Mouse (Mus musculus): ENCODE measurements around the gene Myo9b. TPM values are rescaled to one million over a fixed set of nuclear protein-coding genes. Genes with fewer than 3 reads are reported as not detected.

The Myo9b gene
- polyA plus RNA-seq, 1 experiment from 2014 or later = 23.9 TPM

- WGBS = 88% methylated on average over 14 of the region's 14 CpGs
- Histone ChIP-seq H3K36me3 (ENCODE audit: control insufficient read depth, insufficient read depth) (no peaks in the 10 kb centered on the region), H3K4me3 (replicated peaks; ENCODE audit: low read length) (no peak overlapping the region), H3K4me2 (ENCODE audit: low read length) (no peak overlapping the region), H3K9me3 (ENCODE audit: control insufficient read depth, low read length) (no peaks in the 10 kb centered on the region), H3K27me3 (replicated peaks; ENCODE audit: control insufficient read depth, insufficient read depth, low read length) (no peaks in the 10 kb centered on the region), H3K9ac (replicated peaks; ENCODE audit: low read depth, low read length) (no peak overlapping the region), H3K4me1 (replicated peaks; ENCODE audit: control insufficient read depth, insufficient read depth, low read length) (peaks cover 14% of the 10 kb centered on the region), H3K27ac (ENCODE audit: low read length) (no peak overlapping the region)
- no peak for ATAC-seq
Observed at GRCm38 (mm10) chr8:71407441-71407840, 134.9 kb downstream of the Myo9b start.

- 96% methylated on average over 4 of the region's 4 CpGs for WGBS
- peaks cover 14% of the 10 kb centered on the region for H3K4me1 ChIP-seq (replicated peaks; ENCODE audit: control insufficient read depth, insufficient read depth, low read length)
- no peak for ATAC-seq
- no peaks in the 10 kb centered on the region for H3K36me3 ChIP-seq (ENCODE audit: control insufficient read depth, insufficient read depth)
- no peak overlapping the region for H3K27ac ChIP-seq (ENCODE audit: low read length)
- no peak overlapping the region for H3K9ac ChIP-seq (replicated peaks; ENCODE audit: low read depth, low read length)
- no peaks in the 10 kb centered on the region for H3K9me3 ChIP-seq (ENCODE audit: control insufficient read depth, low read length)
- H3K4me3 ChIP-seq (replicated peaks; ENCODE audit: low read length) = no peak overlapping the region
- H3K4me2 ChIP-seq (ENCODE audit: low read length) = no peak overlapping the region
- H3K27me3 ChIP-seq (replicated peaks; ENCODE audit: control insufficient read depth, insufficient read depth, low read length) = no peaks in the 10 kb centered on the region
Observed at GRCm38 (mm10) chr8:71408231-71408630, 135.7 kb downstream of the Myo9b start.

Other genes with a start within 250 kb of the Myo9b start
- gene Haus8, start 220 bp downstream of the Myo9b start, polyA plus RNA-seq (2015; fragmentation: Nextera tagmentation; extraction: Ambion mirVana) = 53.2 and 56.0 TPM in 2 replicates
- 100 and 115 TPM in 2 replicates for gene Use1, start 94.1 kb downstream of the Myo9b start, polyA plus RNA-seq (2015; fragmentation: Nextera tagmentation; extraction: Ambion mirVana)
- 7.8 and 8.0 TPM in 2 replicates for gene Ocel1, start 98.6 kb downstream of the Myo9b start, polyA plus RNA-seq (2015; fragmentation: Nextera tagmentation; extraction: Ambion mirVana)
- 11.8 and 13.2 TPM in 2 replicates for gene Nr2f6, start 109.2 kb downstream of the Myo9b start, polyA plus RNA-seq (2015; fragmentation: Nextera tagmentation; extraction: Ambion mirVana)
- 6.1 and 6.9 TPM in 2 replicates for gene Ushbp1, start 123.1 kb downstream of the Myo9b start, polyA plus RNA-seq (2015; fragmentation: Nextera tagmentation; extraction: Ambion mirVana)
- 103 and 105 TPM in 2 replicates for gene Babam1, start 124.1 kb downstream of the Myo9b start, polyA plus RNA-seq (2015; fragmentation: Nextera tagmentation; extraction: Ambion mirVana)
- gene Ankle1, start 133.3 kb downstream of the Myo9b start, polyA plus RNA-seq (2015; fragmentation: Nextera tagmentation; extraction: Ambion mirVana) = 12.3 and 18.9 TPM in 2 replicates
- 113 and 127 TPM in 2 replicates for gene Abhd8, start 190.9 kb downstream of the Myo9b start, polyA plus RNA-seq (2015; fragmentation: Nextera tagmentation; extraction: Ambion mirVana)
- 173 and 178 TPM in 2 replicates for gene Mrpl34, start 192.2 kb downstream of the Myo9b start, polyA plus RNA-seq (2015; fragmentation: Nextera tagmentation; extraction: Ambion mirVana)
- 218 and 236 TPM in 2 replicates for gene Dda1, start 196.5 kb downstream of the Myo9b start, polyA plus RNA-seq (2015; fragmentation: Nextera tagmentation; extraction: Ambion mirVana)
- gene Ano8, start 213.2 kb downstream of the Myo9b start, polyA plus RNA-seq (2015; fragmentation: Nextera tagmentation; extraction: Ambion mirVana) = 4.1 and 4.4 TPM in 2 replicates
- gene Gtpbp3, start 215.4 kb downstream of the Myo9b start, polyA plus RNA-seq (2015; fragmentation: Nextera tagmentation; extraction: Ambion mirVana) = 12.1 and 12.6 TPM in 2 replicates
- 3.5 and 4.4 TPM in 2 replicates for gene Plvap, start 239.0 kb downstream of the Myo9b start, polyA plus RNA-seq (2015; fragmentation: Nextera tagmentation; extraction: Ambion mirVana)

Data from forebrain, embryonic 16.5 days (tissue).